Mouse (Mus musculus) thymus, postnatal 25 days (tissue): ENCODE results near the gene Actr5.
A peak's percentile ranks its signal among the peaks of the same experiment; 100 is the strongest.

Experiments
- DNase-seq: peaks from one replicate; pipeline ENCODE4 v3.0.0; 2022

The Actr5 gene

GRCm38 (mm10) chr2:158624718-158625222 is at the start of gene Actr5:
Gene Actr5 (plus strand): TSS chr2:158624888.
- peak; percentile 93 for DNase-seq

GRCm38 (mm10) chr2:158579979-158580378 is 44.7 kb upstream of the Actr5 start:
- no peak for DNase-seq

- no peak for DNase-seq
Measured at GRCm38 (mm10) chr2:158584621-158585358, 39.9 kb upstream of the Actr5 start.

GRCm38 (mm10) chr2:158588524-158589271 is 36.0 kb upstream of the Actr5 start:
- no peak for DNase-seq

DNA sequence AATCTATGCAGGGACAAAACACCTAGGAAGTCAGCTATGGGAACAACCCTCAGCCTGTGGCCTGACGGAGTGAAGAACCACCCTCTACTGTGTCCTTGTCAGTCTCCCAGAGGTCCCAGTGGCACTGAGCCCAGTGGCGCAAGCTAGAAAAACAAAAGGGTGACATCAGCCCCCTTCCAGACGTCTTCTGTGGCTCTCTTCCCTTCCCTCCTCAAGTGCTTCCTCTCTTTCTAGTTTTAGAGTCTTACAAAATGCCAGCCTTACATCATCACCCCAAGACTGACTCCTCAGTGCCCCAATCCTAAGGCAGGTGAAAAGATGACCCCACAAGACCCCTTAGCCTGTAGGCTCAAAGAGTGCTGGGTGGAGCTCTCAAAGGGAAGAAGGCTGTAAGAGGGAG is 34.2 kb upstream of the Actr5 start:
- no peak for DNase-seq

- DNase-seq, result no peak
Measured at GRCm38 (mm10) chr2:158591286-158591685, 33.4 kb upstream of the Actr5 start.

DNA sequence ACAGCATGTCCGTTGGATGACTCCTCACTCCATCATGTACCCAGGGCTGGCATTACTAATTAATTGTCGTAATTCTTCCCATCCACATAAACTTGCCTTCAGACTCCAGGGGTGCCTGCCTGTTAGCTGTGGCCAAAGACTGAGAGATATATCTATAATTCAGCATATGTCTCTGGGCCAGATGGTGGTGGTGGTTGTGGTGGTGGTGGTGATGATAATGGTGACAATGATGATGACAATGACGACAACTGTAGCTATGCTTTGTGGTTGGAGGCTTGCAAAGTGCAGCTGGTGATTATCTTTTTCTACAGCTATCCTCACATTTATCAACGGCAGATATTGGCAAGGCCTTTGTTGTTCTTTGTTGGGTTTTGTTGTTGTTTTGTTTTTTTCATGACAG is 31.3 kb upstream of the Actr5 start:
- no peak for DNase-seq

- no peak for DNase-seq
Measured at GRCm38 (mm10) chr2:158595103-158595502, 29.6 kb upstream of the Actr5 start.

- DNase-seq, result no peak
Measured at GRCm38 (mm10) chr2:158595577-158595976, 29.1 kb upstream of the Actr5 start.

DNA sequence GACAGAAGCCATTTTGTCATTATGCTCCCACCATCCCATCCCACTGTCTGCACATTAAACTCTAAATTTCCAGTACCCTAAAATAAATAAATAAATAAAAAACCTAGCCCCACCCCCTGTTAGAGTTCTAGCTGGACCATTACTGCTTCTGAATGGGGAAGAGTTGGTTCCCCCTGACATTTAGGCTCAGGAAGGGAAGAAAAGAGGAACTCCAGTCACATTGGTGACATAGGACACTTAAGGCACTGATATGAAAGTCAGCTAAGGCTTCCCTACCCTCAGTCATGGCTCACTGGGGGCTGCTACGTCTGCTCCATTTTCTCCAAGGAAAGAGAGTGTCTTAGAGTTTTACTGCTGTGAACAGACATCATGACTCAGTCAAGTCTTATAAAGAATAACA is 27.9 kb upstream of the Actr5 start:
- DNase-seq, result no peak

DNA sequence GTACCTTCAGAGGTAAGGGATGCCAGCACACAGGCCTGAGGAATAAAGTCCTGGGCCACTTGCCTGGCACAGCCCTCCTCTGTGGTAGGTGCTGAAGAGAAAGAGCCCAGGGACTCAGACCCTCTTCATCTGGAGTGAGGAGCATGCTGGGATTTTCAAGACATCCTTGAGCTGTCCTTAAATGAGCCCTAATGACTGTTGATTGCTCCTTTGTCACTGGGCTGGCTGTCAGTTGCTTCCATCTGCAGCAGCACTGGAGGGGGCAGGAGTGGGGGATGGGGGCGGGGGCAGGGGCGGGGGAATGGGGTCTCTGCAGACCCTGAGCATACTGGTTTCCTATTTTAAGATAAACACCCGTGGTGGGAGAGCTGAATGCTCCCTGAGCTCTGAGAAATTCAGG is 24.2 kb upstream of the Actr5 start:
- no peak for DNase-seq

GRCm38 (mm10) chr2:158601326-158601725 is 23.4 kb upstream of the Actr5 start:
- no peak for DNase-seq

GRCm38 (mm10) chr2:158602663-158603062 is 22.0 kb upstream of the Actr5 start:
- DNase-seq, result no peak

DNA sequence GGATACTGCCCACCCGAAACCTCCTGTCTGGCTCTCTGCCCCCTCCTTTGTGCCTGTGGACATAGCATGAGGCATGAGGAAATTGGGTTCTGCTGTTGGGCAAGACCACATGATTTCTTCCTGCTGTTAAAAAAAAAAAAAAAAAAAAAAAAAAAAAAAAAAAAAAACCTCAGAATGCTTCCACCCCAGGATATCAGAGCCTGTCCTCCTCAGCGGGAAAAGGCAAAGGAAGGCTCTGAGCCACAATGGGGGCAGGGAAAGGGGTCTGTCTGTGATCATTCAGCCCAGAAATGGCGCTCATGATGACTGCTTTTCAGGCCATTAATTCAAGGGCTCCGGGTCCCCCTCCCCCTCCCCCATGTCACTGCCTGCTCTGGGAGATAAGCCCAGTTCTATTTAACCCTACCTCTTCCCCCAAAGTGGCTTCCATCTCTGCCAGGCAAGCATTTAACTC is 18.1 kb upstream of the Actr5 start:
- DNase-seq, result no peak

DNA sequence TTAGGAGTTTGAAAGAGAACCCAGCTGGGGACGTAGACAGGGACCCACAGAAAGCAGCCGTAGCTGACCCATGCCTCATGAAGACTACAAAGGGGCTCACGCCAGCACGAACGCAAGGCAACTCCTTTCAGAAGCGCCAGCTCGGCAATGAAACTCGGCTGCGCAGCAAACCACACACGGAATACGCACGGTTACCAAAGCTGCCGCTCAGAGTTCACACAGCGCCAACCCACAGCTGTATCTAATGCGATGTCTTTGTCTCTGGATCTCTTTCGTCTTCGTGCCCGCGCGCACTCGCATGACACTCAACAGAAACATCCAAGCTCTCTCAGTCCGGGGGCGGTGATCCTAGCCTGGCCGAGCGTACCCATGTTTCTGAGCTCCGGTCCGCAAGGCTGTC is 15.0 kb upstream of the Actr5 start:
- no peak for DNase-seq

- DNase-seq, result no peak
Measured at GRCm38 (mm10) chr2:158610488-158611325, 14.0 kb upstream of the Actr5 start, which contains the start of gene Slc32a1. Gene Slc32a1 (plus strand): TSS chr2:158610767.

GRCm38 (mm10) chr2:158611326-158611719 is 13.4 kb upstream of the Actr5 start:
- DNase-seq, result no peak

- no peak for DNase-seq
Measured at GRCm38 (mm10) chr2:158611726-158612670, 12.7 kb upstream of the Actr5 start.

DNA sequence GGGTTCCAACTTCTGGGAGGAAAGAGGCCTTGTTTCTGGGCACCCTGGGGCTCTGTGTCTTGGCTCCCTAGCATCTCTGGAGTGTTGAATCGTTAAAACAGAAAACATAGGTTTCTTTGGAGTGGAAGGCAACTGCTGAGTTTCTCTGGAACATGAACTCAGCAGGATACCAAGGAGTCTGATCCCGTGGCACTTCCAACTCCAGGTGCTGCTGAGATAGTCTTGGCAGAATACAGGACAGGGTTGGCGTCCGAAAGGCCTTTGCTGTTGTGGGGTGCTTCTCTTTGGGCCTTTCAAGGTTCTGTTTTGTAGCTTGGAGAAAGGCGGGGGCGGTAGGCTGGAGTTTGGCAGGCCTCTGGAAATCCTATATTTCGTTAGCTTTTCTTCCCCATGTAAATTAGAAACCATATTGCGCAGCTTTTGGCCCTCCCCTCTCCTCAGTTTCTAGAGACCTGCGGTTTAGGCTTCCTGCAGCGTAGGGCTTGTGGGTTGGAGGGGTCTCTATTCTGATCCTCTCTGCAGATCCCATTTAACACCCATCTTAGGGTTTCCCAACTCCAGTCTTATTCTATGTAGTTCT is 11.9 kb upstream of the Actr5 start:
- no peak for DNase-seq

DNA sequence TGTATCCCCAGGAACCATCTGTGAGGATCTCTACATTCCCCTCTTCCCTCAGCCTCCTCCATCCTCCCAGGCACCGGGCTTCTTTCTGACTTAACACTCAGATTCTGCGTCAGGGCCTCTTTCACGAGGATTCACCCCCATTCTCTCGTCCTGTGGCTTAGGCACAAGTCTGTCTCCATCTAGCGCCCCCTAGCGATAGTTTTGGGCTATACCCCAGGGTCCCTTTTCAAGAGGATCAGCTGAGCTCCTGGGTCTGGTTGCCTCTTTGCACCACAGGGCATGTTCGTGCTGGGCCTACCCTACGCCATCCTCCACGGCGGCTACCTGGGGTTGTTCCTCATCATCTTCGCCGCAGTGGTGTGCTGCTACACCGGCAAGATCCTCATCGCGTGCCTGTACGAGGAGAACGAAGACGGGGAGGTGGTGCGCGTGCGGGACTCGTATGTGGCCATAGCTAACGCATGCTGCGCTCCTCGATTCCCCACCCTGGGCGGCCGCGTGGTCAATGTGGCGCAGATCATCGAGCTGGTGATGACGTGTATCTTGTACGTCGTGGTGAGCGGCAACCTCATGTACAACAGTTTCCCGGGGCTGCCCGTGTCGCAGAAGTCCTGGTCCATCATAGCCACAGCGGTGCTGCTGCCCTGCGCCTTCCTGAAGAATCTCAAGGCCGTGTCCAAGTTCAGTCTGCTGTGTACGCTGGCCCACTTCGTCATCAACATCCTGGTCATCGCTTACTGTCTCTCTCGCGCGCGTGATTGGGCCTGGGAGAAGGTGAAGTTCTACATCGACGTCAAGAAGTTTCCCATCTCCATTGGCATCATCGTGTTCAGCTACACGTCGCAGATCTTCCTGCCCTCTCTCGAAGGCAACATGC is 10.9 kb upstream of the Actr5 start:
- DNase-seq, result peak; percentile 81
